14 mouse cellular contexts compared by ENCODE assay signal in genomic region chr7:143305808-143306207, GRCm38 (mm10).
DNase-seq lines count a peak whose midpoint lies in the region; ATAC-seq lines count a peak whose summit lies in the region.
"Had no signal": no experiment of that assay in that cellular context is flagged by ENCODE, and none has a peak within 500 bp of the region (broad histone marks: within the 10 kb centered on the region; RNA-seq: fewer than 3 reads in every experiment).

No protein-coding gene starts in this region.

- H3K4me1 ChIP-seq in heart, embryonic 15.5 days (replicated peaks): peaks cover 51% of the 10 kb centered on the region
- peaks cover 30% of the 10 kb centered on the region for H3K4me1 ChIP-seq in midbrain, embryonic 10.5 days
- peaks cover 4% of the 10 kb centered on the region; the same call in 1 of the 2 replicates for H3K4me1 ChIP-seq in midbrain, embryonic 15.5 days
- H3K4me1 ChIP-seq in limb, embryonic 11.5 days (ENCODE audit: control insufficient read depth, insufficient read depth, low read length): peaks cover 14% of the 10 kb centered on the region
- peaks cover 17% of the 10 kb centered on the region; the same call in 1 of the 2 replicates for H3K4me1 ChIP-seq in stomach, embryonic 16.5 days (ENCODE audit: control insufficient read depth, insufficient read depth, low read length)

- no peak overlapping the region for H3K9ac ChIP-seq in heart, embryonic 15.5 days
- H3K9ac ChIP-seq in midbrain, embryonic 15.5 days: no peak overlapping the region
- H3K9ac ChIP-seq in limb, embryonic 11.5 days (ENCODE audit: low read length): no peak overlapping the region
- H3K9ac ChIP-seq in stomach, embryonic 16.5 days (ENCODE audit: low read length): no peak overlapping the region
- H3K9ac ChIP-seq: midbrain, embryonic 12.5 days had no signal

- no peaks in the 10 kb centered on the region for H3K36me3 ChIP-seq in heart, embryonic 15.5 days
- H3K36me3 ChIP-seq in midbrain, embryonic 10.5 days: no peaks in the 10 kb centered on the region
- no peaks in the 10 kb centered on the region for H3K36me3 ChIP-seq in midbrain, embryonic 15.5 days (replicated peaks)
- H3K36me3 ChIP-seq in limb, embryonic 11.5 days (ENCODE audit: control insufficient read depth, insufficient read depth, low read length): no peaks in the 10 kb centered on the region
- no peaks in the 10 kb centered on the region for H3K36me3 ChIP-seq in stomach, embryonic 16.5 days (ENCODE audit: control insufficient read depth, insufficient read depth, low read length)
- H3K36me3 ChIP-seq: midbrain, embryonic 12.5 days had no signal

- ATAC-seq in heart, embryonic 15.5 days (replicated peaks; ENCODE audit: insufficient number of reproducible peaks, insufficient read depth, low FRiP score, low read depth): peak; percentile 34; the same call in 1 of the 2 replicates
- ATAC-seq in midbrain, embryonic 15.5 days (replicated peaks): no peak
- ATAC-seq in limb, embryonic 11.5 days (ENCODE audit: insufficient number of reproducible peaks, low FRiP score, low TSS enrichment, low read depth): peak; percentile 93
- ATAC-seq in stomach, embryonic 16.5 days (ENCODE audit: insufficient read depth, low FRiP score): peak; percentile 83
- ATAC-seq: Patski had no signal

- H3K9me3 ChIP-seq in heart, embryonic 15.5 days (replicated peaks): no peaks in the 10 kb centered on the region
- H3K9me3 ChIP-seq in midbrain, embryonic 10.5 days (replicated peaks): no peaks in the 10 kb centered on the region
- H3K9me3 ChIP-seq in midbrain, embryonic 15.5 days: no peaks in the 10 kb centered on the region
- H3K9me3 ChIP-seq in limb, embryonic 11.5 days (ENCODE audit: control insufficient read depth, low read length): no peaks in the 10 kb centered on the region
- no peaks in the 10 kb centered on the region for H3K9me3 ChIP-seq in stomach, embryonic 16.5 days (replicated peaks; ENCODE audit: control insufficient read depth, low read length)
- H3K9me3 ChIP-seq: midbrain, embryonic 12.5 days had no signal

- WGBS in heart, embryonic 15.5 days: 54% methylated on average over 10 of the region's 10 CpGs
- WGBS in midbrain, embryonic 10.5 days: 60% methylated on average over 10 of the region's 10 CpGs
- 47% methylated on average over 10 of the region's 10 CpGs for WGBS in midbrain, embryonic 15.5 days
- 13% methylated on average over 10 of the region's 10 CpGs for WGBS in limb, embryonic 11.5 days
- WGBS in stomach, embryonic 16.5 days: 21% methylated on average over 10 of the region's 10 CpGs

- H3K27ac ChIP-seq in heart, embryonic 15.5 days: peak overlapping the region; percentile 31; the same call in 1 of the 2 replicates
- H3K27ac ChIP-seq in midbrain, embryonic 10.5 days (replicated peaks): peak overlapping the region; percentile 60
- no peak overlapping the region for H3K27ac ChIP-seq in midbrain, embryonic 15.5 days
- peak overlapping the region; percentile 73 for H3K27ac ChIP-seq in limb, embryonic 11.5 days (replicated peaks; ENCODE audit: low read depth, low read length)
- H3K27ac ChIP-seq in stomach, embryonic 16.5 days (ENCODE audit: low read length): peak overlapping the region; percentile 67
- H3K27ac ChIP-seq: gastrocnemius, adult 2 months had no signal

- H3K27me3 ChIP-seq in heart, embryonic 15.5 days: no peaks in the 10 kb centered on the region
- peaks cover 4% of the 10 kb centered on the region; the same call in 1 of the 2 replicates for H3K27me3 ChIP-seq in midbrain, embryonic 10.5 days (ENCODE audit: low read depth, poor library complexity, severe bottlenecking)
- no peaks in the 10 kb centered on the region for H3K27me3 ChIP-seq in midbrain, embryonic 15.5 days (replicated peaks)
- H3K27me3 ChIP-seq in limb, embryonic 11.5 days (ENCODE audit: control insufficient read depth, insufficient read depth, low read length): no peaks in the 10 kb centered on the region
- H3K27me3 ChIP-seq in stomach, embryonic 16.5 days (ENCODE audit: control insufficient read depth, insufficient read depth, low read length): no peaks in the 10 kb centered on the region
- H3K27me3 ChIP-seq: midbrain, embryonic 12.5 days; Patski had no signal

- no peak for DNase-seq in heart, adult 18-20 months
- DNase-seq in midbrain, embryonic 10.5 days (ENCODE audit: low spot score): no peak
- DNase-seq in limb, embryonic 11.5 days (ENCODE audit: low spot score): peak; percentile 78
- DNase-seq in right cerebral cortex, adult 2 months (ENCODE audit: low spot score in 2 of 2): no peak
- no peak for DNase-seq in frontal cortex, adult 2 months (ENCODE audit: extremely low spot score in 1 of 2, low spot score in 1 of 2)
- DNase-seq: adrenal gland, adult 8-10 months; gastrocnemius, adult 2 months; layer of hippocampus, adult 9-11 months had no signal

- H3K4me2 ChIP-seq in heart, embryonic 15.5 days: no peak overlapping the region
- no peak overlapping the region for H3K4me2 ChIP-seq in midbrain, embryonic 15.5 days
- H3K4me2 ChIP-seq in limb, embryonic 11.5 days (ENCODE audit: low read depth, severe bottlenecking): peak overlapping the region; percentile 8; the same call in 1 of the 2 replicates
- no peak overlapping the region for H3K4me2 ChIP-seq in stomach, embryonic 16.5 days (ENCODE audit: low read depth, low read length)
- H3K4me2 ChIP-seq: liver, embryonic 11.5 days; midbrain, embryonic 12.5 days had no signal

- no peak overlapping the region for H3K4me3 ChIP-seq in heart, embryonic 15.5 days
- no peak overlapping the region for H3K4me3 ChIP-seq in midbrain, embryonic 10.5 days
- H3K4me3 ChIP-seq in midbrain, embryonic 15.5 days: no peak overlapping the region
- no peak overlapping the region for H3K4me3 ChIP-seq in limb, embryonic 11.5 days (ENCODE audit: low read depth, low read length)
- H3K4me3 ChIP-seq in stomach, embryonic 16.5 days (replicated peaks; ENCODE audit: low read length): no peak overlapping the region
- H3K4me3 ChIP-seq: gastrocnemius, adult 2 months; midbrain, embryonic 12.5 days had no signal
